Mouse (Mus musculus) neural tube, embryonic 13.5 days (tissue): ENCODE measurements at regions not wholly inside any gene's neighbourhood (a gene's known extent, or its start where the extent isn't known, plus 50 kb on each side); places are given as distances from the start of the nearest gene placed in this dataset.

Experiments used
- ATAC-seq: fragments of 200-750 bp; cut with Nextera tagmentation; 2 replicates; pipeline ENCODE4 v1.8.0; 2017; ENCODE audit warnings: low read depth, mild to moderate bottlenecking, moderate TSS enrichment, moderate library complexity
- H3K27ac ChIP-seq: fragments of 300-500 bp; sonication (generic); replicated peaks from 2 replicates; pipeline ENCODE4 v1.5.1; 2015; ENCODE audit warnings: moderate library complexity, mild to moderate bottlenecking, inconsistent platforms
- H3K27me3 ChIP-seq: fragments of 300-500 bp; sonication (generic); 2 replicates; pipeline ENCODE4 v1.6.1; 2015; ENCODE audit warnings: mild to moderate bottlenecking, inconsistent platforms
- H3K36me3 ChIP-seq: fragments of 300-500 bp; sonication (generic); 2 replicates; pipeline ENCODE4 v1.6.1; 2015; ENCODE audit warnings: mild to moderate bottlenecking, inconsistent platforms
- H3K4me1 ChIP-seq: fragments of 300-500 bp; sonication (generic); replicated peaks from 2 replicates; pipeline ENCODE4 v1.6.1; 2015; ENCODE audit warnings: inconsistent platforms
- H3K4me2 ChIP-seq: fragments of 300-500 bp; sonication (generic); 2 replicates; pipeline ENCODE4 v1.6.1; 2015; ENCODE audit warnings: inconsistent platforms, mild to moderate bottlenecking, moderate library complexity
- H3K4me3 ChIP-seq: fragments of 300-500 bp; sonication (generic); 2 replicates; pipeline ENCODE4 v1.5.1; 2015; ENCODE audit warnings: mild to moderate bottlenecking, inconsistent platforms
- H3K9ac ChIP-seq: fragments of 300-500 bp; sonication (generic); 2 replicates; pipeline ENCODE4 v1.6.1; 2015; ENCODE audit warnings: moderate library complexity, mild to moderate bottlenecking, inconsistent platforms
- H3K9me3 ChIP-seq: fragments of 300-500 bp; sonication (generic); 2 replicates; pipeline ENCODE4 v1.6.1; 2016; ENCODE audit warnings: inconsistent platforms
- WGBS: fragments of 180-500 bp; shearing (Covaris S2); methylation state at CpG from one replicate; pipeline ENCODE4 v1.1.7; 2015; 5-methylcytosine and 5-hydroxymethylcytosine counted together

DNA sequence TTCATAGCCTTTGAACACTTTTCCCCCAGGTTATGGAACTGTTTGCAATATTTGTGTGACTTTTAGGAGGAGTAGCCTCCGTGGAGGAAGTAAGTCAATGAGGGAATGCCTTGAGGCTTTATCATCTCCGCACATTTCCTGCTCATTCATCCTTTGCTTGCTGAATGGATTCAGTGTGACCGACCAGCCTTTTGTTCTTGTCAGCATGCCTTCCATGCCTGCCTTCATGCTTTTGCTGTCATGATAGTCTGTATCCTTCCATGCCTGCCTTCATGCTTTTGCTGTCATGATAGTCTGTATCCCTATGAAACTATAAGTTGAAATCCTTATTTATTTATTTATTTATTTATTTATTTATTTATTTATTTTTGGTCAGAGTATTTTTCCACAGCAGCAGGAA lies 87.8 kb upstream of the Rorb start:
- WGBS: 23% methylated on average over 3 of the region's 3 CpGs
- Histone ChIP-seq H3K27me3 (no peaks in the 10 kb centered on the region), H3K9ac (no peak overlapping the region), H3K4me1 (no peaks in the 10 kb centered on the region), H3K4me2 (no peak overlapping the region), H3K4me3 (no peak overlapping the region), H3K9me3 (no peaks in the 10 kb centered on the region), H3K36me3 (no peaks in the 10 kb centered on the region), H3K27ac (no peak overlapping the region)
- ATAC-seq: no peak

DNA sequence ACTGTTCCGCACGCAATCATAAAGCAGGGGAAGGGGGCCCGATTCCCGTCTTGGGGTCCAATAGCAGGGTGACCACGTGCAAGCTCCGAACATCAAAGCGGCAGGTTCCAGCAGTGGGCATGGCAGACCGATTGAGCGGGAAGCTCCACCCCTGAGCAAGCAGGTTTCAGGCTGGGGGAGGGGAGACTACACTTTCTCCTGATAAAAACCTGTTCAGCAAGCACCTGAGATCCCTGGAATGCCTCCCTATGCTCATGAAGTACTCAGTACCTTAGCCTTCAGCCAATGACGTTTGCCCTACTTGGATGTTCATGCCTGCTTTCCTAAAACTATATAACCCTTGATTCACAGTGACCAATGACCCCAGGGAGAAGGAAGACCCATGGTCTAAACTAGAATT lies 83.7 kb upstream of the Rorb start:
- Histone ChIP-seq H3K4me3 (no peak overlapping the region), H3K4me1 (no peaks in the 10 kb centered on the region), H3K27ac (no peak overlapping the region), H3K27me3 (no peaks in the 10 kb centered on the region), H3K4me2 (no peak overlapping the region), H3K36me3 (no peaks in the 10 kb centered on the region), H3K9me3 (no peaks in the 10 kb centered on the region), H3K9ac (no peak overlapping the region)
- WGBS: 45% methylated on average over 10 of the region's 10 CpGs
- ATAC-seq: no peak

DNA sequence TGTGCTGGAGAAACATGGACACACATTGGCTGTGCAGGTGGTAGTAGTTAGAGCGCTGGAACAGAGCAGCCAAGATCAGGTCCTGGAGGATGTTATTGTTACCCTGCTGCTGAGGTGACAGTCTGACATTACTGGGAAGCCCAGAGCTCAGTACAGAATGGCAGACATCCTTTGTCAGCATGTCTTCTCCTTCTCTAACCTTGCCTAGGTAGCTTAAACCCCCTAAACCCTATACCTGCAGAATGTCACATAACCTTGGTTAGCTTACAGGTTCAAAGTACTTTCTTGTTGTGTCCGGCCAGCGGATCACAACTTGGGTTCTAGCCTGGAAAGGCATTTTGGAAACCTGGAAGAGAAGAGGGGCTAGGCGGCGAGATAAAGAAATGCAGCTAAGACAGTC lies 83.3 kb upstream of the Rorb start:
- no peak overlapping the region for H3K4me2 ChIP-seq
- no peak overlapping the region for H3K27ac ChIP-seq
- H3K4me1 ChIP-seq: no peaks in the 10 kb centered on the region
- ATAC-seq: no peak
- no peaks in the 10 kb centered on the region for H3K27me3 ChIP-seq
- H3K9ac ChIP-seq: no peak overlapping the region
- no peaks in the 10 kb centered on the region for H3K36me3 ChIP-seq
- no peaks in the 10 kb centered on the region for H3K9me3 ChIP-seq
- WGBS: 71% methylated on average over 5 of the region's 5 CpGs
- no peak overlapping the region for H3K4me3 ChIP-seq

DNA sequence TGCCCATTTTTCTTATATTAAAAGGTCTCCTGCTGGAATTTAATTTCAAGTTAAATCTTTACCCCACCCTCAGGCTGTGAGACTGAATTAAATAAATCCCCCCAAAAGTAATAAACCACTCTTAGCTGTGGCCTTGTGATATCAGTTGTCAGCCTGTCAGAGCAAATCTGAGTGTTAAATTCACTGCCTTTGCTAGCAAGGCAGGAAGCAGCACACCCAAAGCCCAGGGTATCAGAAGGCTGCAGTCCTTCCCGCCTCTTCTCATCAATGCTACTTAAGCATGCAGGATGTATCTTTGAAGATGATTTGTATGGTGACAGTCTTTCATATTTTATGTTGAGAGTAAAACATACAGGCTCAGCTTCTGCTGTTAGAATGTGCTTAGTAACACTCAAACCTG lies 61.8 kb upstream of the Rorb start:
- H3K27me3 ChIP-seq: no peaks in the 10 kb centered on the region
- 67% methylated on average over 1 of the region's 1 CpGs for WGBS
- no peak overlapping the region for H3K27ac ChIP-seq
- H3K9ac ChIP-seq: no peak overlapping the region
- H3K9me3 ChIP-seq: no peaks in the 10 kb centered on the region
- H3K4me2 ChIP-seq: no peak overlapping the region
- H3K36me3 ChIP-seq: no peaks in the 10 kb centered on the region
- no peak for ATAC-seq
- no peak overlapping the region for H3K4me3 ChIP-seq
- no peaks in the 10 kb centered on the region for H3K4me1 ChIP-seq

DNA sequence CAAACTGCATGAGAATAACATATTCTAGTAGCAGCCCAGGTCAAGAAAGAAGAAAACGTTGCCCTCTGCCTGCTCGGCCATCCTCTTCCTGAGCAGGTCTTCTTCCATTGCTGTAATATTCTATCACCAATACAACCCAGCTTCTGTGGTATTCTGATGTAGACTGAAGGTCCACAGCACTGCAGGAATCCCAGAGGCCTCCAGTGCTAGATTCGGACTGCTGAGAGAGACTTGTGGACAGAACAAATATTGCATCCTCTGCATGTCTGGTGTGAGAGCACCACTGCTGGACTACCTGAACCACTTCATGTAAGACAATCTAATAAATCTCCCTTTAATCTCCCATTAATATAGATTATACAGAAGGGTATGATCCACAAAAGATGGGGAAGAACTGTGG lies 59.8 kb upstream of the Rorb start:
- Histone ChIP-seq H3K9me3 (no peaks in the 10 kb centered on the region), H3K4me1 (no peaks in the 10 kb centered on the region), H3K27me3 (no peaks in the 10 kb centered on the region), H3K36me3 (no peaks in the 10 kb centered on the region), H3K27ac (no peak overlapping the region), H3K4me3 (no peak overlapping the region), H3K9ac (no peak overlapping the region), H3K4me2 (no peak overlapping the region)
- no peak for ATAC-seq
- WGBS: 90% methylated on average over 3 of the region's 3 CpGs
